Mouse (Mus musculus) right cerebral cortex, postnatal 4 days (tissue): ENCODE data around the gene Pick1.
"Not testable (repeated sequence)": the region's sequence is repeated elsewhere in the genome, so short reads cannot be mapped to it uniquely, and the experiment has no call there.

Experiments
- DNase-seq: peaks from one replicate; pipeline ENCODE4 v3.0.0-alpha.2; 2022

The Pick1 gene

GRCm38 (mm10) chr15:79229058-79229821 lies at the start of gene Pick1, which contains the start of gene Gm49486:
Pick1 (plus strand) TSS chr15:79229173.
Gm49486 (plus strand) TSS chr15:79229391.
- DNase-seq = peak; percentile 82

GRCm38 (mm10) chr15:79185213-79185612 lies 43.8 kb upstream of the Pick1 start:
- no peak for DNase-seq

GRCm38 (mm10) chr15:79187819-79188218 lies 41.2 kb upstream of the Pick1 start:
- DNase-seq = no peak

DNA sequence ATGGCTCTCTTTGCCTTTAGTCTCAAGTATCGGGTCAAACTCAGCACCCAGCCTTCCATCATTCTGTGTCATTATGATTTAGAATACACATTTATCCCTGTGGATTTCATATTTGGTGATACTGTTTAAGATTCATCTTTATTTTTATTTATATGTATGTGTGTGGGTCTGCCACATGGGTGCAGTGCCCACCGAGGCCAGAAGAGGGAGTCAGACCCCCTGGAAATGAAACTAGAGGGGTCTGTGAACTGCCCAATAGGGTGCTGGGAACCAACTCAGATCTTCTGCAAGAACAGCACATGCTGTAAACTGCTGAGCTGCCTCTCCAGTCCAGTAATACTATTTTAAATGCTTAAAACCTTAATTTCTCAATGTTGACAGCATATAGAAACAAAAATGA lies 37.5 kb upstream of the Pick1 start:
- DNase-seq = no peak

DNA sequence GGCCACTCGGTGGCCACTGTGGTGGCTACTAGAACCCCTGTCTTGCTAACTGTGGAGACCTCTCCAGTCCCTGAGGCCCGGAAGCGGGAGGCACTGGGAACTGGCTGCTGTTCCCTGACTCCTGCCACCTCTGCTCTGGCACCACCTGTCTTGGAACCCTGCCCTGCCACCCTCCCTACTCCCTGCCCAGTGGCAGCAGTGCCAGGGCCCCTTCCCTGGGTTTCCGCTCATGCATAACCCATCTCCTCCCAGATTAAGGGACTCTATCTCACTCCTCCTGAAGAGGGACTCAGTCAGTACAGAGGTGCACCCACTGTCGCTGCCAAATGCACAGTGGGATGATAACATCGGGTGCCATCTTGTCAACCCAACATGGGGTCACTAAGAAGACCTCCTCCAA lies 36.5 kb upstream of the Pick1 start:
- no peak for DNase-seq

GRCm38 (mm10) chr15:79192885-79193845 lies 35.8 kb upstream of the Pick1 start:
- DNase-seq = peak; percentile 75

- no peak for DNase-seq
Measured at GRCm38 (mm10) chr15:79194048-79194447, 34.9 kb upstream of the Pick1 start.

- DNase-seq = no peak
Measured at GRCm38 (mm10) chr15:79194946-79195345, 34.0 kb upstream of the Pick1 start.

GRCm38 (mm10) chr15:79195492-79195891 lies 33.5 kb upstream of the Pick1 start:
- DNase-seq = no peak

GRCm38 (mm10) chr15:79199390-79199976 lies 29.5 kb upstream of the Pick1 start:
- DNase-seq = no peak

GRCm38 (mm10) chr15:79201491-79202150 lies 27.4 kb upstream of the Pick1 start:
- peak; percentile 41 for DNase-seq

- DNase-seq = no peak
Measured at GRCm38 (mm10) chr15:79202575-79202974, 26.4 kb upstream of the Pick1 start.

DNA sequence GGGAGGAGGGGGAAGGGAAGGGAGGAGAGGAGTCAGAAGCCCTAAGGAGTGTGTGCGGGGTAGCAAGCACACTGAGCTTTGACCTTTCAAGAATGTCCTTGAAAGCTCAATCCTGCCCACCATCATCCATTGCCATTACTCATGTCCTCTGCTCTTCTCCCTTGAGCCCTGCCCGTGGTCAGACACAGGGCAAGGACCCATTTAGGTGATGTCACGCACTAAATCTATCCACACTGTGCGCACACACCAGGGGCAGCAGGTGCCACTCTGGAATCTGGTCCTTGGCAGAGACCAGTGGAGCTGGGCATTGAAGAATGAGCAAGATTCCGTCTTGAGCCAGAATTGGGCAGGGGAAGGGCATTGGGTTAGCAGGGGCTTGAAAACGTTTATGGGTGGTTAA lies 20.8 kb upstream of the Pick1 start:
- DNase-seq = no peak

GRCm38 (mm10) chr15:79208758-79209439 lies 20.1 kb upstream of the Pick1 start:
- DNase-seq = no peak

GRCm38 (mm10) chr15:79210357-79210756 lies 18.6 kb upstream of the Pick1 start:
- no peak for DNase-seq

GRCm38 (mm10) chr15:79212750-79213446 lies 16.1 kb upstream of the Pick1 start:
- DNase-seq = no peak

- no peak for DNase-seq
Measured at GRCm38 (mm10) chr15:79213591-79213990, 15.4 kb upstream of the Pick1 start.

DNA sequence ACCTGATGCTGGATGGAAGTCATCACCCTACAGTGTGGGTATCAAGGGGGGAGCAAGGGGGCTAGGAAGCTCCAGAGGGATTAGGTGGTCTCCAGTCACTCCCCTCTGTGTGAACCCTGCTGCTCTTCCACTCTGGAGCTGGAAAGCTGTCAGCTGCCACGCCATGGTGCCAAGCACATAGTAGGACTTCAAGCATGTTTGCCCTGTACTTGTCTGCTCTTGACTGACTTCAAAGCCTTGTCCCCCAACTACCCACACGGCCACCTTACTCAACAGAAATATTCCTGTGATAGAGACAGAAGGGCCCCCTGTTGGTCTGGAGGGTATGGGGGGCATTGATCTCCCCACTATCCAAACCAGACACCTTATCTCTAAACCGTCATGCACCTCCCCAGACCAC lies 12.8 kb upstream of the Pick1 start:
- no peak for DNase-seq

- DNase-seq = no peak
Measured at GRCm38 (mm10) chr15:79219572-79219971, 9.4 kb upstream of the Pick1 start.

DNA sequence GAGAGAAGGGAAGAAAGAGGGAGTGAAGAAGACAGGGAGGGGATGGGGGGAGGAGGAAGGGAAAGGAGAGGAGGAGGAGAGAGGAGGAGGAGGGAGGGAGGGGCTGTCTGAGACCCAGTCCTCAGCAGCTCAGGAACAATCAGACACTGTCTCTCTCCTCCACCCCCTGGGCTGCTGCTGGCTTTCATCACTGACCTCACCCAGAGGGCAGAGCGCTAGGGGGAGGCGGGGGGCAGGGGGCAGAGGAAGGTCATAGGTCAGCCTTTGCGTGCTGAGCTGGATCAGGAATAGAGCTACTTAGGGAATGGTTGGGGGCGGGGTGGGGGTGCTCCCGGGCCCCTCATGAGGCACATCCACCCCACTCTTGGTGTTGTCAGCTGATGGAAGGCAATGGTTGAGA lies 5.3 kb upstream of the Pick1 start:
- DNase-seq = no peak

- DNase-seq = peak; percentile 80
Measured at GRCm38 (mm10) chr15:79224685-79225084, 4.3 kb upstream of the Pick1 start.

GRCm38 (mm10) chr15:79225780-79226179 lies 3.2 kb upstream of the Pick1 start:
- not testable (repeated sequence) for DNase-seq
